Mouse (Mus musculus) ES-Bruce4 (cell line): Measurements from ENCODE around the gene Traf4. TPM values are rescaled to one million over a fixed set of nuclear protein-coding genes. Genes with fewer than 3 reads are reported as not detected.

Experiments used
- H3K27ac ChIP-seq: 2 replicates; pipeline ENCODE4 v1.5.1; 2012; ENCODE audit warnings: low read length, inconsistent platforms; ENCODE audit not compliant: insufficient read depth
- H3K27me3 ChIP-seq: 2 replicates; pipeline ENCODE4 v1.6.1; 2012; ENCODE audit warnings: mild to moderate bottlenecking, low read length, inconsistent platforms; ENCODE audit not compliant: control insufficient read depth, poor library complexity, insufficient read depth, severe bottlenecking
- H3K36me3 ChIP-seq: 2 replicates; pipeline ENCODE4 v1.6.1; 2012; ENCODE audit warnings: inconsistent platforms, mild to moderate bottlenecking, low read length, moderate library complexity; ENCODE audit not compliant: control insufficient read depth, poor library complexity, insufficient read depth, severe bottlenecking
- H3K4me1 ChIP-seq: one replicate; pipeline ENCODE4 v1.8.1; 2011; ENCODE audit warnings: low read length; ENCODE audit not compliant: control insufficient read depth, insufficient read depth
- H3K4me3 ChIP-seq: 2 replicates; pipeline ENCODE4 v1.5.1; 2011; ENCODE audit warnings: low read depth, mild to moderate bottlenecking, low read length
- H3K9ac ChIP-seq: 2 replicates; pipeline ENCODE4 v1.6.1; 2012; ENCODE audit warnings: low read depth, mild to moderate bottlenecking, inconsistent platforms; ENCODE audit not compliant: poor library complexity, severe bottlenecking
- H3K9me3 ChIP-seq: replicated peaks from 2 replicates; pipeline ENCODE4 v1.6.1; 2012; ENCODE audit warnings: mild to moderate bottlenecking, low read length, inconsistent platforms; ENCODE audit not compliant: control insufficient read depth, poor library complexity, insufficient read depth, severe bottlenecking
- CTCF ChIP-seq: IDR thresholded peaks from one replicate; pipeline ENCODE4 v1.8.1; 2011; ENCODE audit warnings: low read depth, low read length
- EP300 ChIP-seq: IDR thresholded peaks from 2 replicates; pipeline ENCODE4 v1.6.1; 2011; ENCODE audit warnings: low read depth, low read length; ENCODE audit not compliant: insufficient read depth
- POLR2A ChIP-seq: IDR thresholded peaks from one replicate; pipeline ENCODE4 v1.8.1; 2011; ENCODE audit warnings: low read length; ENCODE audit not compliant: insufficient read depth
- polyA plus RNA-seq: library from polyadenylated mRNA; stranded (reverse); fragments of >200 nt; gene quantifications from 2 replicates; pipeline ENCODE4 v1.2.4, GENCODE M21; 2011; ENCODE audit warnings: low read depth; ENCODE audit not compliant: missing spikeins, insufficient read depth, insufficient read length

The Traf4 gene
- polyA plus RNA-seq, 1 experiment, result 87.4 TPM

DNA sequence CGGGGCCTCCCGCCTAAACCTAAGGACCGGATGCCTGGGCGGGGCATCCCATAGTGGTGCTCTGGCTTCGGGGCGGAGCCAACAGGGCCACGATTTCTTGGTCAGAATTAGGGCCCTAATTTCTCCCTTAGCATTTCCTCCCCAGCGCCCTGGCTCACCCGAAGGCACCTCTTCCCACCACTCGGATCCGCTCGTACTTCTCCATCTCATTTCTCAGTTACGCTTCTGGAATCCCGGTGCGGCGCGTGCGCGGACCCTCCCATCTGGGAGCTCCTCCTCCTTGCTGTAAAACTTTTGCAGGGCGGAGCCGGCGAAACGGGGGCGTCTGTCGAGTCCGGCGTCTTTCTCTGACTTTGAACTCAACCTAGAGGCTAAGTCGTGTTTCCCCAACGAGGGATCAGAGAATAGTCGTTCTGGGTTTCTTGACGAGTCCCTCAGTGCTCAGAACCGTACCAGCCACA, 11.0 kb upstream of the Traf4 start, which contains the start of the genes Nek8 and Tlcd1:
TSS of gene Nek8 (minus strand) at position 274 of the 461 bp plus-strand sequence.
TSS of gene Tlcd1 (plus strand) at position 310 of the 461 bp plus-strand sequence.
- Histone ChIP-seq H3K27me3 (no peaks in the 10 kb centered on the region), H3K9me3 (no peaks in the 10 kb centered on the region), H3K9ac (peak within 1 kb of the TSS; percentile 89), H3K4me3 (peak within 1 kb of the TSS; percentile 97), H3K36me3 (peaks cover 22% of the 10 kb centered on the region), H3K27ac (peak within 1 kb of the TSS; percentile 90), H3K4me1 (no peaks in the 10 kb centered on the region)
- TF ChIP-seq CTCF (no peak), EP300 (no peak), POLR2A (peak; percentile 27)

DNA sequence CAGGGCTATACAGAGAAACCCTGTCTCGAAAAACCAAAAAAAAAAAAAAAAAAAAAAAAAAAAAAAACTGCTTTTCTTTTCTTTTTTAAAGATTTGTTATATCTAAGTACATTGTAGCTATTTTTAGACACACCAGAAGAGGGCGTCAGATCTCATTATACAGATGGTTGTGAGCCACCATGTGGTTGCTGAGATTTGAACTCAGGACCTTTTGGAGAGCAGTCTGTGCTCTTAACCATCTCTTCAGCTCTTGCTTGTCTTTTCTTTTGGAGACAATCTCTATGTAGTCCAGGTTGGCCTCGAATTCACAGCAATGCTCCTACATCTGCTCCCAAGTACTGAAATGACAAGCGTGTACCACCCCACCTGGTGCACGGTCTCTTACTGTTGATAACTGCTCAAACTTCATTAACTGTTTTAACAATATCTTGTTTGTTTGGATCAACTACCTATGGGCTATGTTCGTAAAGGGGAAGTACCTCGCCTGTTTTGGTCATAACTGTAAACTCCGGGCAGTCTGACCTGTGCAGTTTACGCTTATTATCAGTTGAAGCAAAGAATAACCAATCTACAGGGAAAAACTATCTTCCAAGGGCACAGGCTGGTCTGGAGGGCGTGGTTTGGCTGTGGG, 10.5 kb upstream of the Traf4 start:
- Histone ChIP-seq H3K4me3 (peak overlapping the region; percentile 97), H3K27me3 (no peaks in the 10 kb centered on the region), H3K9ac (peak overlapping the region; percentile 89), H3K36me3 (peaks cover 16% of the 10 kb centered on the region), H3K27ac (peak overlapping the region; percentile 66), H3K4me1 (no peaks in the 10 kb centered on the region), H3K9me3 (no peaks in the 10 kb centered on the region)
- TF ChIP-seq CTCF, result no peak
- TF ChIP-seq POLR2A, result no peak
- TF ChIP-seq EP300, result no peak

DNA sequence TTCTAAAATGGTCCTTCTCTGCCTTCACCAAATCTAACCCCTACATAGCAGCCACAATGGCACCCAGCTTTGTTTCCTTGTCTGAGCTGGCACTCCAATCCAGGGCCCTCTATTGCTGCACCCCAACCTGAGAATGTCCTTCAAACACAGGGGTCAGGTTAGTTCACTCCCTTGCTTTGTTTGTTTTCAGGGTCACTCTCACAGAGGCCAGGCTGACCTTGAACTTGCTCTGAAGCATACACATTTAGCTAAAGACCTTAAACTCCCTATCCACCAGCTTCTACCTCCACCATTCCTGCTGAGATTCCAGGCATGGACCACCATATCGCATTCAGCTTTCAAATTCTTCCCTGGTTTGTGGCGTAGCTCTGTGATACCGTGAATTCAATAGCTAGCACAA, 9.1 kb upstream of the Traf4 start:
- Histone ChIP-seq H3K36me3 (peaks cover 3% of the 10 kb centered on the region), H3K4me1 (no peaks in the 10 kb centered on the region), H3K9ac (no peak overlapping the region), H3K27ac (no peak overlapping the region), H3K27me3 (no peaks in the 10 kb centered on the region), H3K4me3 (no peak overlapping the region), H3K9me3 (no peaks in the 10 kb centered on the region)
- TF ChIP-seq CTCF (no peak), POLR2A (no peak), EP300 (no peak)

DNA sequence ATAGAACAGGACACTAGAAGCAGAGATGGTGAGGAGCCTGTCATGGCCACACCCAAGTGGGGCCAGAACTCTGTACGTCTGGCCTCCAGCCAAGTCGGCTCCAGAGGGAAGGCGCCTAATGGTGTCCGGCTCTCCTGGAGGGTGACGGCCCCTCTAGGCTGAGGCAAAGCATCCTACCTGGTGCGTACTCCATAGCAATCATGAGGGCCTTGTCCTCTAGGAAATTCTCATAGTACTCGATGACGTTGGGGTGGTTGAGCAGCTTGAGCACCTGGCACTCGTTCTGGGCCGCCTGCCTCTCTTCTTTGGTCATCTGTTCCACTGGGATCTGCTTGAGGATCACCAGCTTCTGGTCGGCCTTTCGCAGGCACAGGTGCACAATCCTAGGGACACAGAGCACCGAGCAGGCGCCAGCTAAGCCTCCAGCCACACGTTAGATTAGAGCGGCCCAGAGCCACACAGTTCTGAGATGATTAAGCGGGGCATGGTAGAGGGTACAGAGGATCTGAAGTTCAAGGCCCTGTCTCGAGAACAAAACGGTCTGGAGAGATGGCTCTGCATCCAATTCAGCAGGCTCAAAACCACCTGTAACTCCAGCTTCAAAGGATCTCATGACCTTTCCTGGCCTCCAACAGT, 7.5 kb upstream of the Traf4 start:
- no peak overlapping the region for H3K27ac ChIP-seq
- no peaks in the 10 kb centered on the region for H3K36me3 ChIP-seq
- H3K4me3 ChIP-seq, result peak overlapping the region; percentile 1; the same call in 1 of the 2 replicates
- TF ChIP-seq CTCF (no peak), EP300 (no peak), POLR2A (no peak)
- H3K9ac ChIP-seq, result 0 out of 2 replicates have a peak overlapping the region, but pooled peaks have one; percentile 31
- no peaks in the 10 kb centered on the region for H3K9me3 ChIP-seq
- H3K27me3 ChIP-seq, result no peaks in the 10 kb centered on the region
- peaks cover 3% of the 10 kb centered on the region for H3K4me1 ChIP-seq

DNA sequence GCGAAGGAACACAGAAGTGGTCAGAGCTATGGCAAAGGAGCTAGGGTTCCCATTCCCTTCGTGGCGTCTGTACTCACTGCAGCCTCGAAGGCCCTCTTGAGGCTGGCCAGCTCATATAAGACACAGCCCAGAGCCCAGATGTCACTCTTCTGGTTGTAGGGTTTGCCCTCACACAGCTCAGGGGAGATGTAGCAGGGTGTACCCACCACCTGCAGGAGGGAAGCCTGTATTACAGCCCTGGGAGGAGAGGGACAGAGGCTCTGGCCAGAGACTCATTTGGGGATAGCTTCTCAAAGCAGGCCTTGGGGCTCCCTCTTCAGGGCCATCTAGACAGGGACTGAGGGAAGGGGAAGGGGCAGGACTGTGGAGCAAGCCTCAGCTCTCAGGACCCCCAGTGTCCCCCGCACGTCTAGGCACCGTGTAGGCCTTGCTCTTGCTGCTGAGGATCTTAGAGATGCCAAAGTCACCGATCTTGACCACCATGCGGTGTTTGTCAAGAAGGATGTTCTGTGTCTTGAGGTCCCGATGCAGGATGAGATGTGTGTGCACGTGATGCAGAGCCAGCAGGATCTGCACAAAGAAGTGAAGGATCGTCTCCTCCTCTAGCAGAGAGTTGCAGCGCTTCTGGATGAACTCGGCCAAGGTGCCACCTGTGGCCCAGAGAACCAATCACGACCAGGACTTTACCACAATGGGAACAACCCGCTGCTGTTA, 6.8 kb upstream of the Traf4 start:
- H3K27me3 ChIP-seq, result no peaks in the 10 kb centered on the region
- H3K36me3 ChIP-seq, result no peaks in the 10 kb centered on the region
- TF ChIP-seq CTCF (peak; percentile 45), EP300 (no peak)
- no peak overlapping the region for H3K27ac ChIP-seq
- H3K9ac ChIP-seq, result no peak overlapping the region
- H3K4me1 ChIP-seq, result peaks cover 8% of the 10 kb centered on the region
- no peaks in the 10 kb centered on the region for H3K9me3 ChIP-seq
- no peak overlapping the region for H3K4me3 ChIP-seq

DNA sequence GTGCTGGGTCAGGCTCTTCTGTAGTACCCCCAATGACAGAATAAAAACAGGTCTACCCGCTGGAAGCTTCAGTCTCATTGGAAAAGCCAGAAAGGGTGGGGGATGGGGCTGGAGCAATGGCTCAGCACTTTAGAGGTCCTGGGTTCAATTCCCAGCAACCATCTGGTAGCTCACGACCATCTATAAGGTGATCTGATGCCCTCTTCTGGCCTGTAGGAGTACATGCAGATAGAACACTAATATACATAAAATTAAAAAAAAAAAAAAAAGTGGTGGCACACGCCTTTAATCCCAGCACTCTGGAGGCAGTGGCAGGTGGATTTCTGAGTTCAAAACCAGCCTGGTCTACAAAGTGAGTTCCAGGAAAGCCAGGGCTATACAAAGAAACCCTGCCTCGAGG, 5.9 kb upstream of the Traf4 start:
- TF ChIP-seq CTCF (no peak), POLR2A (no peak), EP300 (no peak)
- Histone ChIP-seq H3K36me3 (no peaks in the 10 kb centered on the region), H3K27me3 (no peaks in the 10 kb centered on the region), H3K9ac (peak overlapping the region; percentile 5; the same call in 1 of the 2 replicates), H3K4me3 (no peak overlapping the region), H3K9me3 (no peaks in the 10 kb centered on the region), H3K4me1 (peaks cover 8% of the 10 kb centered on the region), H3K27ac (no peak overlapping the region)
